Mouse (Mus musculus) kidney, postnatal 36 days (tissue): ENCODE measurements around the gene Cnn1.
"Not testable (repeated sequence)": the region's sequence is repeated elsewhere in the genome, so short reads cannot be mapped to it uniquely, and the experiment has no call there.

Experiments
- DNase-seq, 2 experiments: peaks; one replicate each; pipeline ENCODE4 v3.0.0; 2021 to 2022; ENCODE audit warnings: mixed read lengths in 2 of 2

Gene Cnn1

GRCm38 (mm10) chr9:22098993-22099696 lies at the start of gene Cnn1:
Gene Cnn1 (plus strand): TSS chr9:22099216.
- DNase-seq = peak in 1 of 2 experiments; percentile 23

- DNase-seq = no peak
Measured at GRCm38 (mm10) chr9:22049315-22049714, 49.7 kb upstream of the Cnn1 start.

- DNase-seq = no peak
Measured at GRCm38 (mm10) chr9:22049721-22050270, 49.2 kb upstream of the Cnn1 start.

- DNase-seq = peak; percentile 50 to 75
Measured at GRCm38 (mm10) chr9:22050351-22050889, 48.6 kb upstream of the Cnn1 start.

- DNase-seq = no peak
Measured at GRCm38 (mm10) chr9:22051161-22051957, 47.7 kb upstream of the Cnn1 start.

GRCm38 (mm10) chr9:22051958-22052254 lies 47.1 kb upstream of the Cnn1 start, which contains the start of gene Elavl3:
Gene Elavl3 (minus strand): TSS chr9:22052023.
- peak in 1 of 2 experiments; percentile 43 for DNase-seq

GRCm38 (mm10) chr9:22053657-22054056 lies 45.4 kb upstream of the Cnn1 start:
- peak in 1 of 2 experiments; percentile 14 for DNase-seq

GRCm38 (mm10) chr9:22054411-22055076 lies 44.5 kb upstream of the Cnn1 start:
- peak; percentile 81 to 90 for DNase-seq

- DNase-seq = peak in 1 of 2 experiments; percentile 20
Measured at GRCm38 (mm10) chr9:22055713-22056112, 43.3 kb upstream of the Cnn1 start.

GRCm38 (mm10) chr9:22056303-22056910 lies 42.6 kb upstream of the Cnn1 start:
- DNase-seq = peak; percentile 67 to 75

- DNase-seq = no peak
Measured at GRCm38 (mm10) chr9:22057031-22057517, 41.9 kb upstream of the Cnn1 start.

GRCm38 (mm10) chr9:22058011-22058424 lies 41.0 kb upstream of the Cnn1 start:
- DNase-seq = no peak

- DNase-seq = no peak
Measured at GRCm38 (mm10) chr9:22061339-22061738, 37.7 kb upstream of the Cnn1 start.

GRCm38 (mm10) chr9:22064341-22064740 lies 34.7 kb upstream of the Cnn1 start:
- no peak for DNase-seq

GRCm38 (mm10) chr9:22065642-22066041 lies 33.4 kb upstream of the Cnn1 start:
- no peak for DNase-seq

GRCm38 (mm10) chr9:22066433-22066832 lies 32.6 kb upstream of the Cnn1 start:
- peak; percentile 56 to 89 for DNase-seq

GRCm38 (mm10) chr9:22067195-22067594 lies 31.8 kb upstream of the Cnn1 start:
- DNase-seq = no peak

GRCm38 (mm10) chr9:22069881-22070553 lies 29.0 kb upstream of the Cnn1 start:
- DNase-seq = no peak

- DNase-seq = peak; percentile 98 to 99
Measured at GRCm38 (mm10) chr9:22070791-22071573, 28.0 kb upstream of the Cnn1 start, which contains the start of the genes Gm49318 and Zfp653. Gene Gm49318 (minus strand): TSS chr9:22071259. Gene Zfp653 (minus strand): TSS chr9:22071376.

GRCm38 (mm10) chr9:22072276-22072675 lies 26.7 kb upstream of the Cnn1 start:
- DNase-seq = no peak

- not testable (repeated sequence) for DNase-seq
Measured at GRCm38 (mm10) chr9:22075778-22076177, 23.2 kb upstream of the Cnn1 start.
